Mouse (Mus musculus) cerebellum, adult 2 months (tissue): ENCODE data around the gene Ankrd36.

Experiments used
- CTCF ChIP-seq: fragments of 200-500 bp; IDR thresholded peaks from 2 replicates; pipeline ENCODE4 v1.5.1; 2011; ENCODE audit warnings: low read depth, mild to moderate bottlenecking, control low read depth, low read length, moderate library complexity, borderline replicate concordance; ENCODE audit not compliant: insufficient read depth
- POLR2A ChIP-seq: fragments of 200-500 bp; IDR thresholded peaks from 2 replicates; pipeline ENCODE4 v1.6.1; 2011; ENCODE audit warnings: low read length, control low read depth, borderline replicate concordance; ENCODE audit not compliant: insufficient read depth

DNA sequence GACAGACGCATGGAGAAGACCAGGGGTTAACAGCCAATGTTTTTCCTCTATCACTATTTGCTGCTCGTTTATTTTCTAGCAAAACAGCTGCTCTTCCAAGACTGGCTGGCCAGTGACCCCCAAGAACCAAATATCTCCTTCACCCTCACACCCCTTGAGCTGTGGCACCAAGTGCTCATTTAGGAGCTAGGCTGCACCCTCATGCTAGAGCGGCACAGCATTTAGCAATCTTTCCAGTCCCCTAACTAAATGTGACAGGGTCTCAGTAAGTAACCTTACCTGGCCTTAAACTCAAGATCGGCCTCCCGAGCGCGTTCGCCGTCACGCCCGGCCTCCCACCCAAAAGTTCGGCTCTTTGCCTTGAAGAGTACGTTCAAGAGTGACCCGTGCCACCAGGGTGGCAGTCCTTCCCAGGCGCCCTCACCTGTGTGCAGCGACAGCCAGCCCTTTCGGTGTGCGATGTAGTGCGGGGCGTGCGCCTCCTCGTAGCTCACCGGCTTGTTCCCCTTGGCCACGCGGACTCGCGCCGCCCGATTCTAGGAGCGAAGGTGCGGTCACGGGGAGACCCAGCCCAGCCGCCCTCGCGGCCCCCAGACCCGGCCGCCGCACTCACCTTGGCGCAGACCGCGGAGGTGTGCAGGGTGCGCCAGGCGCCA lies 137.5 kb downstream of the Ankrd36 start:
- TF ChIP-seq CTCF (no peak), POLR2A (no peak)
